Mouse (Mus musculus) kidney, postnatal 14 days (tissue): ENCODE results near the gene Setd1b.
"Not testable (repeated sequence)": the region's sequence is repeated elsewhere in the genome, so short reads cannot be mapped to it uniquely, and the experiment has no call there.

Experiments
- DNase-seq: peaks from one replicate; pipeline ENCODE4 v3.0.0; 2022; ENCODE audit warnings: mixed read lengths

Setd1b gene

DNA sequence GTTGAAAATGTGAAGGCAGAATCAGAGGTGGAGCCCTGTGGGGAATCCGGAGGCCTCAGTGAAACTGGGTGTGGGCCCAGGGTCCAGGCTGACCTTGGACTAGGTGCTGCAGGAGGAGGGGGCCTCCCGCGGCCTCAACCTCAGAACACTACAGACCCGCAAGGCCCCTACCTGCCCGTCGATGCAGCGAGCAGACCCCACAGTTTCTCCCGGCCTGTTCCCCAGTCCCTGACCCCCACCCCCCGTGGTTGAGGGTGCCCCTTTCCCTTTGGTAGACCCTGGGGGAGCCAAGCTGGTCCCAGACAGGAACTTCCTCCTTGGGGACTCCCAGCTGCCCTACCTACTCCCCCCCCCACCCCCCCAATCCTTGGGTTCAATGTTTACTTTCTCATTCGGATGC is 24.4 kb downstream of the Setd1b start:
- DNase-seq, result no peak

DNA sequence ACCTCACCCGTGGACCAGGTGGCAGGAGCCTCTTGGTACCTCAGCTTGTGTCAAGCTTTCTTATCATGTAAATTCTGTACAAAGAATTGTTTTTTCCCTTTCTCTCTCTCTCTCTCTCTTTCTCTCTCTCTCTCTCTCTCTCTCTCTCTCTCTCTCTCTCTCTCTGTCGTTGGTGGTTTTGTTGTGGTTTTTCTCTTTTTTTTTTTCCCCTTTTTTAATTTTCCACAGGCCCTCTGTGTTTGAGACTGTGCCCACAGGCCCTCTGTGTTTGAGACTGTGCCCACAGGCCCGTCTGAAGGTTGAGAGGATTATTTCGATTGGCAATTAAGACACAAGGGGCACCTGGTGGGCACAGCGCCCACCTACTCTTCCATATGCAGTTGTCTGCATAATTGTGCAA is 25.6 kb downstream of the Setd1b start:
- no peak for DNase-seq

DNA sequence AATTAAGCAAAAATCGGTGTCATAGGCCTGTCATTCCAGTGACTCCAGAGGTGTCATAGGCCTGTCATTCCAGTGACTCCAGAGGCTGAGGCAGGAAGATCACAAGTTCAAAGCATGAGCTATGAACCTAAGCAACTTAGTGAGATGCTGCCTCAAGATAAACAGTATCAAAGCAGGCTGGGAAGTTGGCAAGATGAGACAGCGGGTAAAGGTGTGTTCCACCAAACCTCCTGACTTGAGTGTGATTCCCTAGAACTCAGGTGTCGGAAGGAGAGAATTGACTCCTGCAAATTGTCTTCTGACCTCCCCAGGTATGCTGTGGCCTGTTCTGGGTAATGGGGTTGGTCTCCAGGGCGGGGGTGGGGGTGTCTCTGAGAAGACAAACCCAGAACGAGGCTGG is 27.3 kb downstream of the Setd1b start, which contains the start of gene Psmd9:
Gene Psmd9, plus strand, starts transcription at position 130 of the 400 bp plus-strand sequence.
- no peak for DNase-seq

DNA sequence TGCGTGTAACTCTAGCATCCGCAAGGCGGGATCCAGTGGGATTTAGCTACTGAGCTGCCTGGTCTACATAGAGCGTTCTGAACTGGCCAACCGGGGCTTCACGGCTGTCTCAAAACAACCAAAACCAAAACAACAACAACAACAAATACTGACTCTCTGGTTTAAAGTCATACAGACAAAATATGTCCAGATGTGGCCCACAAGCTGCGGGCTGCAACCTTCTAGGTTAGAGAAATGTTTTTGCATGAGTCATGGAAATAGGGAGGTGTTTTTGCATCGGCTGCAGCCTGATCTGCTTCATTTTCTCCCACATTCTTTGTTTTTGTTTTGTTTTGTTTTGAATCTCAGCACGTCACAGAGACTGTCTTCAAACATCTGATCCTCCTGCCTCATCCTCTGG is 28.4 kb downstream of the Setd1b start:
- DNase-seq, result no peak

DNA sequence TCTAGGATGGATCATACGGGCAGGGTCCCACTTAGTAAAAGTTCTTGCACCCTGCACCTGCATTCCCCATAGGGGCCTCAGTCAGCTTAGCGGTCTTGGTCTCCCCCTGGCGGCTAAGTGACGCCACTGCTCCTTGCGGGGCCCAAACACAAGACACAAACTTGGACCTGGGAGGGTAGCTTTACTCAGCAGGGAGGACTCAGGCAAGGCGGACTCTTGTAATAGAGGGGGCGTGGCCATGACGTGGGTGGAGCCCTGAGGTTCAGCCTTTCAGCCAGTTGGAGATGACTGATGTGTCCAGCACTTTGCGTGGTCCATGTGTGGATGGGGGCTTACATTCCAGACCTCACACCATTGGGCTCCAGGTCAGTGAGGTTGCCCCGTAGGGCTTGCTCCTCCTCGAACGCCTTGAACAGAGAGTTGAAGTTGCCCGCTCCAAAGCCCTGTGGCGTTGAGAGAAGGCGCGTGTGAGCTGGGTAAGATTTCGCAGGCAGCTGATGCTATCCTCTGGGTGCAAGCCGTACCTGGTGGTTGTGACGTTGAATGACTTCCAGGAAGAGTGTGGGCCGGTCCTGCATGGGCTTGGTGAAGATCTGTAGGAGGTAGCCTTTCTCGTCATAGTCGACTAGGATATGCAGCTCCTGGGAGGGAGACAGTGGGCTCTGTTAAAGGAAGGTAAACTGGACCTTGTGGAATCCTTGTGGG is 29.8 kb downstream of the Setd1b start:
- DNase-seq, result peak; percentile 90

DNA sequence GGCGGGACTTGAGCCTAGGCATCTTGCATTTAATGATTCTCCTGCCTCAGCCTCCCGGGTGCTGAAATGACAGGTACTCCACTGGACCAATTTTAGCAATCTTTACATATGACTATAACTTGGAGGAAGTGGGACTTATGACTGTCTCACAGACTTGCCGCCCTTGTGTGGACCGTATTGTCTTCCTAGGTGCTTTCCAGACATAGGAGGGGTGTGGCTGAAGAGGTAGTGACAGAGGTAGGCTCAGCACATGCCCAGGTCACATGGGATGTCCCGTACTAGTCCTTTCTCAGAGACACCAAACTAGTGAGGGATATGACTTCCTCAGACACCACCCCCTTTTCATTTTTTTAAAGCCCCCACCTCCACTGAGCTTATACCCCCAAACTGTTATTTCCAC is 36.8 kb downstream of the Setd1b start:
- DNase-seq, result no peak

DNA sequence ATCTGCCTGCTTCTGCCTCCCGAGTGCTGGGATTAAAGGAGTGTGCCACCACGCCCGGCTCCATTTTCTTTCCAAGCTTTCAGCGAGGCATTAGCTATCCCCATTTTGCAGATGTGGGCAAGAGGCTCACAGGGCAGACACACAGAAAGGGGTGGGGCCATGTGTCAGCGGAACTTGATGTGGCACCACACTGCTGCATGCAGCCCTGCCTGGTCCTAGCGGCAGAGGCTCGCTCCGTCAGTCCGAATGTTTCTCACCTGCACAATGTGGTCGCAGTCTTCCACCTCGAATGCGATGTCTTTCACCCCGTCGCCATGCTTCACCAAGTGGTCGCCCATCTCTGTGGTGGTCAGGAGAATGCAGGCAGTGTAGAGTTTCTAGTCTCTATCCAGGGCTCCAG is 38.4 kb downstream of the Setd1b start:
- no peak for DNase-seq

DNA sequence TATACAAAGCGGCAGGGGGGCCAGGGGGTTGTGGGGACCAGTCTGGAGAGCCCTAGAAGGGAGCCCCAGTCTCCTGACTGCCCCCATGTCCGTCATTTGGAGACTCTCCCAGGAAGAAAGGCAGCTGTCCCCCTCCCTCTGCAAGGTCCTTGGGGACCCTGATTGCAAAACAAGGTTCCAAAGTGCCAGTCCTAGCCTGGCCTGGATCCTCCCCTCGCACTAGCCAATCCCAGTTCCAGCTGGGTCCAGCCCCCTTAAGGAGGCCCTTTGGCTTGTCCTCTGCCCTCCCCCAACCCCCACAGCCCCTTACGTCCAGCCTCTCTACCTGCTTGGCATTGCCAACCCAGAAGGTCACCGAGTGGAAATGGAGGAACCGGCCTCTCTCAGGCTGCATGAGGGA is 39.5 kb downstream of the Setd1b start:
- DNase-seq, result peak; percentile 84

DNA sequence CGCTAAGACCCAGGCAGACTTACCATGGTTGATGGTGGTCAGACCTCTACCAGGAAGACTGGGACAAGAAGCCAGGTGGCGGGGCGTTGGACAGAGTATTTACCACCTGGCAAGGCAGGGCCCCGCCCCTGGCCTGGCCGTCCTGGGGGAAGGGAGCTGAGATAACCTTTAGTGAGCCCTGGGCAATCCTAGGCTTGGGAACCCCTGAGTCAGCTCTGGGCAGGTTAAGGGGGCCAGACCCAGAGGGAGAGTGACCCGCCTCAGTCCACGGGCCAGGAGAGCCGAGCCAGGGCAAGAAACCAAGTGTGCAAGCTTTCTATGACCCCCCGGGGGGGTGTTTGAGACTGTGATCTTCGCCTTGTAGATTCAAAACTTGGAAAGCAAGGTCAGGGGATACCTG is 40.7 kb downstream of the Setd1b start, which contains the start of gene Hpd:
Gene Hpd, minus strand, starts transcription at position 77 of the 400 bp plus-strand sequence.
- DNase-seq, result no peak

DNA sequence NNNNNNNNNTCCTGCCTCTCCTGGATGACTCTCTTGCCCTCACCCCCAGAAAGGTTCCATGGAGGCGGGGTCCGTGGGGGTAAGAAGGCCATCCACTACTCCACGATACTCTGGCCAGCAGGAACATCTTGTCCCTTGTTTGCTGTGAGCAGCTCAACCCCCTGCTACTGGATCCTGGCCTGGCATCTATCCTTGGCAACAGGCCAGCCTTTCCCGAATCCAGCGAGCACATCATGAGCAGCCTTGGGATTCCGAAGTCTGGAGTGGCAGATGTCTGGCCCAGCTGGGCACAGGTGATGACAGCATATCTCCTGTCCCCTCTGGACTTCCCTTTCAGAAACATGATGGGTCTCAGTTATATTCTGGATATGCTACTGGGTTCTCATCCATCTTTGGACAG is 44.0 kb downstream of the Setd1b start:
- DNase-seq, result peak; percentile 76

DNA sequence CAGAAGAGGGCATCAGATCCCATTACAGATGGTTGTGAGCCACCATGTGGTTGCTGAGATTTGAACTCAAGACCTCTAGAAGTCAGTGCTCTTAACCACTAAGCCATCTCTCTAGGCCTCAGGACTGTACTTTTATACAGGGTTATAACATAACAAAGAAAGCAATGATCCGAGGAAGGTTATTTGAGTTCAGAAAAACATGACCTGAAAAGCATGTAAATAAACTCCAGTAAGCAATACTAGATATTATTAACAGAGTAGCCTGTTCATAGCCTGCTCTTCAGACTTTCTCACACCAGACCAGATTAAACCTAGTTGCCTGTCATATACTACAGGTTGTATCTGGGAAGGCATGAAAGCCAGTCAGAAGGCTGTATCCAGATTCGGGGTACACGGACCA is 45.3 kb downstream of the Setd1b start:
- DNase-seq, result no peak

DNA sequence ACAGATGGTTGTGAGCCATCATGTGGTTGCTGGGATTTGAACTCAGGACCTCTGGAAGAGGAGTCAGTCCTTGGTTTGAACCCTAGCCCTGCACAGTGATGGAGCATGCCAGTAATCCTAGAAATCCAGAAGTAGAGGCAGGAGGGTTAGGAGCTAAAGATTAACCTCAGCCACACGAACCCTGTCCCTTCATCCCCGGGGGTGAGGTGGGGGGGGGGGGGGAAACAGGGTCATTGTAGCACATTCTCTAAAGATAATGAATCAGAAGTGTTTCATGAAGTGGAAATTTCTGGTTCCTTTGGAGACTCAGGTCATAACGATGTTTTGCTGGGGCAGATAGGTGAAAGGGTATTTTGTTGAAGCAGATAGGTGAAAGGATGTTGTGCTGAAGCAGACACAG is 48.9 kb downstream of the Setd1b start:
- DNase-seq, result no peak

DNA sequence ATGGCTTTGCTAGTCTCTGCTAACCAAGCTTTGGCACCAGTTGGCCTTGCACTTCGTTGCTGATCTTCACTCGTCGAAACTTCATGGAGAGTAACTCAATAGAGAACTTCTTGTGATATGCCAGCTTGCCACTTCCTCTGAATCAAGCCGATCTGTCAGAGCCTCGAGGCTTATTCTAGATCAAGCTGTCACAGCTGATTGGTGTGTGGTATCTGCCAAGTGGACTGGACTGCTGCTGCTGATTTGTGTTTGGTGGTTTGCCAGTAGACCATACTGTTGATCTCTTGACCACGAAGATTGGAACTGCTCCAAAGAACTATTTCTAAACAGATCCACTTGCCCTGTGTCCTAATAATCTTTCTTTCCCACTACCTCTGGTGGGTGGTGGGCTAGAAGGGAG is 49.4 kb downstream of the Setd1b start:
- peak; percentile 65 for DNase-seq

DNA sequence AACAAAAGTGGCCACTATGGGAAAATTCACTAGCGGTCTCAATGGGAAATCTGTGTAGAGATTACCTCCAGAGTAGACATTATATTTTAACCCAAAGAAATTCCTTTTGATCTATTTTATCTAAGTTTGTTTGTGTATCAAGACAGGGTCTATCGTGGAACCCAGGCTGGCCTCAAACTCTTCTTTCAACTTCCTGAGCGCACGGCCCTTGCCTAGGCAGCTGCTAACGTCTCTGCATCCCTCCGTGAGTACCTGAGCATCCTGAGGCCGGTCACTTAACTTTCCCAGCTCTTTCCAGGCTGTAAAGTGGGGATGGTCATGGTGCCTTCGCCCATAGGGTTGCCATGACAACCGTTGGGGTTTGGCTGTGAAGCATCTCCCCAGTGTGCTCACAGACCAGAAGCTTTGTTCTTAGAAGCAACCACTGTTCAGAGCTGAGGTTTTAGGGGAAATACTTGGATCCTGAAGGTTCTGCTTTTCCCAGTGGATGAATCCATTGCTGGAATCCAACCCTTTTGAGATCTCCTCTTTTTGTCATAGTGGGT is 50.7 kb downstream of the Setd1b start:
- no peak for DNase-seq

DNA sequence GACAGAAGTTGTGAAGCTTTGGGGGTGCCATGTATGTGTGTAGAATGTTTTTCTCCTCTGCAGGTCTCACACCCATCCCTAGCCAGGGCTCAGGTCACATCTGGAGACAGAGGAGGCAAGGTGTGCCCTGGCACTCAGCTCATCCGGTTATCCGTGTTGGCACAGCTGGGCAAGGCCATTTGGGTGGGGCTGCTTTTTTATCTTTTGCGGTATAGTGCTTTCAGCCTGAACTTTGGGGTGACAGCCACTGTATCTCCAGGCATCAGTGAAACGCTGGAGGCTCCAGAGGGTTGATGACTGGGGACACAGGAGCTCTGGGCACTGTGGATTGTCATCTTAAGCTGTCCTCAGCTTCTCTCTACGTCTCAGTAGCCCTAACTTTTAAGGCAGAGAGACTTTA is 51.4 kb downstream of the Setd1b start:
- no peak for DNase-seq

DNA sequence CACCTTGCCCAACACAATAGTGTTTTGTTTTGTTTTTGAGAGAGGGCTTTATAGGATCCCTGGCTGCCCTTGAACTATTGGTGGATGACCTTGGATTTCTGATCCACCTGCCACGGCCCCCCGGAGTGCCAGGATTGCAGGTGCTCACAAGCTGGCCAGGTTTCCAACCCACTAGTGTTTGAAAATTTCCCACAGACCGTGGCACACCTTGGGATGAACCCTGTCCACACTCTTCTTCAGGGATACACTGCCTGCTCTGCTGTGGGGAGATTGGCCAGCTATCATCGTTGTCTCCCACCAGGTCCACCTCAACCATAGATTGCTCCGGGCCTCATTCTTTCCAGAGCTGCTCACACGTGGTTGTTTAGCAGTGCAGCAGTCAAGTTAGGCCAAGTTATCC is 52.9 kb downstream of the Setd1b start:
- DNase-seq, result no peak

DNA sequence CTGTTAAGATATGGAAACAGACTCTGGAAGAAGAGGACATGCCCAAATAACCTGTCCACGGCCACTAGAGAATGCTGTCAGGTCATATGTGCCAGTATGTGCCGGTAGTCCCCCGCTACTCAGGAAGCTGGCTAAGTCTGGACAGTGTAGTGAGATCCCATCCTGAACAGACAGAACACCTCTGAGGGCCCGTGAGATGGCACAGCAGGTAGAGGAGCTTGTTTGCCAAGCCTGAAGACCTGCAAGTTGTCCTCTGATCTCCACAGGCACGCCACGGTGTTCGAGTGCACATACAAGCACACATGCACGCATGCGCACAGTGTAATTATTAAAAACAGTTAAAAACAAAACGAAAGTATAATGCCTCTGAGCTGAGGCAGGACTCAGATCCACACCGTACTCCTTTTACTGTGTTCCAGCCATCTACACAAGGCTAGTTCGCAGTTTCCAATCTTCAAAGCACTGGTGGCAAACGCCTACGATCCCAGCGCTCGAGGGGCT is 53.6 kb downstream of the Setd1b start:
- no peak for DNase-seq

DNA sequence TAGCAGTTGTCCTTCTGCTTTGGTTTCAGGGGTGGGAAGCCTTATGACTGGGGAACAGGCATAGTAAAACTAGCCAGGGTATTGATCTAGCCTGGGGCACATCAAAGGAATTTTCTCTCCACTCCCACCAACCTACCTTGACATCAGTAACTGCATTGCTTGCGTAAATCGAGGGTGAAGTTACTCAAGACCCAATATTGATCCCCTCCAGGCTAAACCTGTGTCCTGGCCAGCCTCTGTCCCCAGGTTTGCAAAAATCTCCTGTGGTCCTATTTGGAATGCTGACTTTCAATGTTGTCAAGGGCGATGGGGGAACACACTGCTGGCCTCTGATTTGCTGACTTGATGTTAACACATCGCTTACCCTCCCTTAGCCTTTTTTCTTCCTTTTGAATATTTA is 54.8 kb downstream of the Setd1b start:
- no peak for DNase-seq

DNA sequence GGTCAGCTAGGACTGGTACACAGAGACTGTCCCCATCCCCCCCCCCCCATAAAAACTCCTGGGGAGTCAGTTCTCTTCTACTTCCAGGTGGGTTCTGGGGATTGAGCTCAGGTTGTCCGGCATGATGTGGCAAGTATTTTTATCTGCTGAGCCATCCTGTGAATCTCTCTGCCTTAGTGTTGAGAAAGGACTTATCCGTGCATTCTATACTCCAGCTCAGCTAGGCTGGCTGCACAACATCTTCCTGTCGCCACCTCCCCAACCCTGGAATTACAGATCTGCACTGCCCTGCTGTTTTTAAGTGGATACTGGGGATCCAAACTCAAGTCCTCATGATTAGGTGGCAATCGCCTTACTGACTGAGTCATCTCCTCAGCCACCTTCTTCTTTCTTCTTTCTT is 56.5 kb downstream of the Setd1b start:
- DNase-seq, result no peak

DNA sequence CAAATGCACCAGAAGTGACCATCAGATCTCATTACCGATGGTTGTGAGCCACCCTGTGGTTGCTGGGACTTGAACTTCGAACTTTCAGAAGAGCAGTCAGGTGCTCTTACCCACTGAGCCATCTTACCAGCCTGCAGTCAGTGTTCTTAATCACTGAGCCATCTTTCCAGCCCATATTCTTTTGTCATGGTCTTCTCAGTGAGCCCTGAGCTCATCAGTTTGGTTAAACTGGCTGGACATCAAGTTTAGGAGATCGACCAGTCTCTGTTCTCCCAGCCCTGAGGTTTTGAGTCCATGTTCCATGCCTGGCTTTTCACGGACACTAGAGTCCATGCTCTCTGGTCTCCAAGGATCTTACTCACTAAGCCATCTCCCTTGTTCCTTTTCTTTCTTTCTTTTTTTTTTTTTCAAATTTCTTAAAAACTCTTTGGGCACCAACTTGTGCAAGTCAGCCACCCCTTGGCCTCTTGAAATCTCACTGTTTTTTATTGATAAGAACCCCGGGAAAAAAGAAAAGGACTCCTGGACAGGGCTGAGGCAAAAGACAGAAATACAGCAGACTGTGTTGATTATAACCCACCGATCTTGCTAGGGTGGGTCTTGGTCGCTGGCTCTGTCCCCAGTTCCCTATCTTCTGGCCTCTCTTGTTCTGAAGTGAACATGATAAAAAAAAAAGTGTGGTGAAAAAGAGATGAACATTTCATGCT is 59.0 kb downstream of the Setd1b start:
- not testable (repeated sequence) for DNase-seq

DNA sequence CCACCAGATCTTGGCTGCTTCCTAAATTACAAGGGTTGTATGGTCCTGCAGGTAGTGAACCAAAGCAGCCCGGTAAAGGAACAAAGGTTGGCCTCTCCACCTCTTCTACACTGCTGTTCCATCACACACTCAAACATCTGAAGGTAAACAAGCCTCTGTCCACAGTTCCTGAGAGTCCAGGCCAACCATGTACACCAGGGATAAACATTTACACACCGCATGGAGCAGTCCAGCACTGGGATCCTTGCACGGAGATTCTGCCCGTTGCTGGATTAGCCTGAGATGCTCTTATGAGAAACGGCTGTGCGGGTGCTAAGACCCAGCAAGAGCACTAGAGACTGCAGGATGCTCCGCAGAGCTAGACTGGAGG is 59.5 kb downstream of the Setd1b start:
- DNase-seq, result peak; percentile 55

DNA sequence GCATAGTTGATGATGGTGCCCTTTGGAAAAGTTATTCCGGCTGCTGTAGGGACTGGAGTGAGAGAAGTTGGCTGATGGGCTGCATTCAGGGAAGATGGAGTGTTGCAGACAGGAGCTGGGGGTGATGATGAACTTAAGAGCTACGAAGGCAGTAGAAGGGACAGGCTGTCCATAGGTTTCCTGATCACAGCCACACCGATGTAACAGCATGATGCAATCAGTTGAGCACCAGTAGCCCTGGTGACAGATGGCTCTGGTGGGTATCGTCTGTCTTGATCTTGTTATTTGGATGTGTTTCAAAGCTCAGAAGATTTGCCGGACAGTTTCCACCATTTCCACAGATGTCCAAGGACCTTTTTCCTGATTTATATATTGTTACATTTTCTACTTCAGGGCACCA is 60.0 kb downstream of the Setd1b start:
- no peak for DNase-seq

DNA sequence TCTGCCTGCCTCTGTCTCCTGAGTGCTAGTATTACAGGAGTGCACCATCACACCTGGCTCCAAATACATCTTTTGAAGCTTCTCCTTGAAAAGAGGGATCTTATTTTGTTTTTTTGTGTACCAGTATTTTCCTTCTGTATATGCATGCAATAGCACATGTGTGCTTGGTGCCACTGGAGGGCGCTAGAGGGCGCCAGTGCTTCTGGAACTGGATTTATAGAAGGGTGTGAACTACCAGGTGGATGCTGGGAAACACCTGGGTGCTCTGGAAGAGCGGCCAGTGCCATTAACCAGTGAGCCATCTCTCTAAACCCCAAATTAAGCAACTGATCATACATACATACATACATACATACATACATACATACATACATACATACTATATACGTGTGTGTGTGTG is 60.8 kb downstream of the Setd1b start:
- not testable (repeated sequence) for DNase-seq

DNA sequence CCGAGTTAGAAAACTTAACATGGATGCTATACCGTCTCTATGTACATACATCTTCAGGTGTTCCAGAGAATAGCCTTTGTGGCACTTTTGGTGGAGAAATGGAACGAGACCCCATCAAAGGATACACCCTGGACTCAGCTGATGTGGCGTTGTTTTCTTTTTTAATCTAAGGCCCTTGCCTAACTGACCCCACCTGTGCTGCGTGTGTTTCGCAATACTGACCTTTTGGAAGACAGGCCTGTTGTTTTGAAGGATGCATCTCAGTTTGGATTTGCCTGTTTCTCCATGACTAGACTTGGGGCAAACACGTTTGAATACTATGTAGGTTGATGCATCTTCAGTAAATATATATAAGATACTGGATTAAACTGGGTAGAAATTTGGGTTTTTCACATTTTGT is 61.6 kb downstream of the Setd1b start:
- DNase-seq, result not testable (repeated sequence)
